Mouse (Mus musculus): ENCODE measurements at regions not wholly inside any gene's neighbourhood (a gene's known extent, or its start where the extent isn't known, plus 50 kb on each side); places are given as distances from the start of the nearest gene placed in this dataset.
"Not testable (repeated sequence)": the region's sequence is repeated elsewhere in the genome, so short reads cannot be mapped to it uniquely, and the experiment has no call there.

DNA sequence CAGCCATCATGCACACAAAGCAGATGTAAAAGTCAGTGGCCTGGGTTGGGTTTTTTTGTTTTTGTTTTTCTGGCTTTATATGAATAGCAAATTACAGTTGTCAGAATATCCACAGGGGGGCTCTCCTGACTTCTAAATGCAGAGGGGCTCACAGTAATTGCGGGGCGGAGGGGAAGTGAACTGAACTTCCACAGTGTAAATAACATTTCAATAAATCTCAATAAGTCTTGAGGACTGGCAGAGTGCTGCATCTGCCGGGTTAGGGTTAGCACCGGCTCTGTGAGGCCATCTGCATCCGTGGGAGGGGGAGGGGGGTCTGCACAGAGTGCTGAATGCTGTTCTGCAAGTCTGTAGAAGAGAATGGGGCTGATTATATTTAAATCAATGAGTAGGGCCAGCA lies 50.3 kb upstream of the Arl4c start:
- DNase-seq, result peak; percentile 19

DNA sequence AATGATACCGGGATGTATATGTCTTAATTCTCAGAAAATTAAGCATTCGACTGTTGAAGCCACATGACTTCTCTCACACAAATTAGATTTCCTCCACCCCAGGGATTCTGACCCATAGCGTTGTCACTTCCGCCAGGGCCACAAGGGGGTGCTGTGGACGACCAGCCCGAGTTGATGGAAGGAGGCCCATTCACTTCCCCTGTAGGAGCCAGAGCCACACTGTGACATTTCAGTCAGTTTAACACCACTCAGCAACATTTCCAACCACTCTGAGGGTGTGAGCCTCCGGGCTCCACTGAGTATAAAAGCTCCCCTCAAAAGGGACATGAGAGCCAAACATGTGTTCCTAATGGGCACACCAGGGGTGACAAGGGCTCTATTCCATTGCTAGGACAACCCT lies 54.6 kb upstream of the Arl4c start:
- peak; percentile 66 for DNase-seq

DNA sequence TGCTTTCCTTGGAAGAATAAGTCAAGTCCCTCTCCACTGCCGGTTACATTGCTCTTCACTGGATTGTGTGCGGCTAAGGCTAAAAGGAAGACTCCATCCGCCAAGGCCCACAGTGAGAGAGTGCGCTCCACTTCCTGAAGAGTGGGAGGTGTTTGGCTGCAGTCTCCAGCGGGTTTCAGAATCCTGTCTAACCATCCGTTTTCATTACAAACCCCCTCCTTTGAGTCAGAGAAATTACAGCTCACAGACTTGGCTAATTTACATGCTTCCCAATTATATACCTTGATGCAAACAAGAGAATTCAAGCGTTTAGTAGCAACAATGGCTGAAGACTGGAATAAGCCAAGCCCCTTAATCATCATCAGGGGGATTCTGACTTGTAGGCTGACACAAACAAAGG lies 55.1 kb upstream of the Arl4c start:
- no peak for DNase-seq

DNA sequence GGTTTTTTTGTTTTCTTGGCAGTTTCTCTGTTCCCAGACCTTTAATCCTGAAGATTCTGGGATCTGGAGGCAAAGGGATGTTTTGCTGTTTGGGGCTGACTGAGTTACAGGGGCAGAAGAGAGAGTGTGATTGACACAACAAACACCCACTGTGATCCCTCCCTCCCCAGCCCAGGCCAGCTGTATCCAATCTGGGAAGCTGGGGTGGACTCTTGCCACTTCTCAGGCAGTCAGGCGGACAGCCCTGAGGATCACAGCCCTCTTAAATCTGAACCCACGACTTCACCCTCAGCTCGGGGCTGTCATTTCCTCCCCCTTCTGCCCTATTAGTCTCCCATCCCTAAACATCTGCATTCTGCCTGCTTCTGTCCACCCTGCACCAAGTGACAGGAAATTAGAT lies 55.7 kb upstream of the Arl4c start:
- DNase-seq, result peak; percentile 43

DNA sequence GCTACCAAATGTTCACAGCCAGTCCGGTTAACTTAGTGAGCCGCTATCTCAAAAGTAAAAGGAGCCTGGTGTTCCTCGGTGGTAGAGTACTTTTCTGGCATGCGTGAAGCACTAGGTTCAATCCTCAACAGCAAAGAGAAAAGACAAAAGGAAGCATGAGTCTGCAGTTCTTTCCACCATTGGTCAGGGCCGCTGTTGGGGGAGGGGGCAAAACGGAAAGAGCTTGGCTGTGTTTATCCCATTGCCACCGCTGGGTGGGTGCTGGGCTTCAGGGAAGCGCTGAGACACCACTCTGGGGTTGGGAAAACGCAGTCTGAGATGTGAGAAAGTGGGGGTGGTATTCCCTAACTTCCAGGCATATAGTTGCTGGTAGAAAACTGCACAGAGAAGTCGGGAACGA lies 58.6 kb upstream of the Arl4c start:
- DNase-seq, result no peak

DNA sequence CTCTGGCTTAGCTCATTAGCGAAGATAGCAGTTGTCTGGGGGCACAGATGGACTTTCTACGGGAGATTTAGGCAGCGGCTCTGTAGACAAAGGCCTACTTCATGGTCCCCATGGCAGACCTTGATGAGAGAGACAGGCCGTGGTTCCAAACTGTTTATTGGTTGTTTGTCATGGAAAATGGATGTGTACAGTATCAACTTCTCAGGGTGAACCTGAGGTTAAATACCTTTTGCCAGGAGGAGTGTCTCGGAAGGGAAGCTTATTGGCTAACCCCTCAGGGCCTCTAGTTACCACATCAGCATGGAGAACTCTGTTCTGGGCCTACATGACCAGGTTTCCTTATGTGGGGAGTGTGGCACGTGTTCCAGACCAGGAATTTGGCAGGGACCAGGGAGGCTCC lies 59.1 kb upstream of the Arl4c start:
- no peak for DNase-seq

- no peak for DNase-seq
Measured at GRCm38 (mm10) chr1:88763725-88764364, 61.8 kb upstream of the Arl4c start.

GRCm38 (mm10) chr1:88764478-88764877 lies 62.5 kb upstream of the Arl4c start:
- DNase-seq, result no peak

DNA sequence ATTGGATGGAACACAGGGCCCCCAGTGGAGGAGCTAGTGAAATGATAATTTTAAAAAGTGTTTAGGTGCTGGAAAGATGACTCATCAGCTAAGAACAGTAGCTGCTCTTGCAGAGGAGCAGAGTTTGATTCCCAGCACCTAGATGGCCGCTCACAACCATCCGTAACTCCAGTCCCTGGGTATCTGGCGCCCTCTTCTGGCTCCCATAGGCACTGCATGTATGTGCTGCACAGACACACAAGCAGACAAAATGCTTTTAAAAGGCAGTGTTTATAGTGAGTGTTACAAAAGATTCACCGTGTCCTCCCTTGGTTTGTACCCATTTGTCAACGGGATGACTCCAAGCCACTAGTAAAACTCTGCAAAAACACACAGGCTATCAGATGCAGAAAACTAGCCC lies 75.0 kb upstream of the Arl4c start:
- no peak for DNase-seq

DNA sequence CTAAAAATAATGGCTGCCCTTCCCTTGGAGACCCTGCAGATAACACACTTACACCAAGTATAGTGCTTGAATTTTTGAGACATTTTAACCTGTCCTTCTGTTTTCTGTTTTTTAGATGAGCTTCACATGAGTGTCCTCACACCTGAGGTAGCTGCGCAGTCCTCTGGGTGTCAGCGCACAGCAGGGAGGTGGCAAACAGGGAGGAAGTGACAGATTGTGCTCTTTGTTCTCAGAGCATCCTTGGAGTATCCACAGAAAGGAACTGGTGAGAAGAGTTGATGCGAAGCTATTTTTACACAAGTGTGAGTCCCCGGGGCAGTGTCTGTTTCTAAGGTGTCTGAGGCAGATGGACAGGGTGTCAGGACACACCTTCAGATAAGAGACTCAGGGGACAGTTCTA lies 78.2 kb upstream of the Arl4c start:
- DNase-seq, result no peak

- no peak for DNase-seq
Measured at GRCm38 (mm10) chr1:88783083-88783482, 81.1 kb upstream of the Arl4c start.

DNA sequence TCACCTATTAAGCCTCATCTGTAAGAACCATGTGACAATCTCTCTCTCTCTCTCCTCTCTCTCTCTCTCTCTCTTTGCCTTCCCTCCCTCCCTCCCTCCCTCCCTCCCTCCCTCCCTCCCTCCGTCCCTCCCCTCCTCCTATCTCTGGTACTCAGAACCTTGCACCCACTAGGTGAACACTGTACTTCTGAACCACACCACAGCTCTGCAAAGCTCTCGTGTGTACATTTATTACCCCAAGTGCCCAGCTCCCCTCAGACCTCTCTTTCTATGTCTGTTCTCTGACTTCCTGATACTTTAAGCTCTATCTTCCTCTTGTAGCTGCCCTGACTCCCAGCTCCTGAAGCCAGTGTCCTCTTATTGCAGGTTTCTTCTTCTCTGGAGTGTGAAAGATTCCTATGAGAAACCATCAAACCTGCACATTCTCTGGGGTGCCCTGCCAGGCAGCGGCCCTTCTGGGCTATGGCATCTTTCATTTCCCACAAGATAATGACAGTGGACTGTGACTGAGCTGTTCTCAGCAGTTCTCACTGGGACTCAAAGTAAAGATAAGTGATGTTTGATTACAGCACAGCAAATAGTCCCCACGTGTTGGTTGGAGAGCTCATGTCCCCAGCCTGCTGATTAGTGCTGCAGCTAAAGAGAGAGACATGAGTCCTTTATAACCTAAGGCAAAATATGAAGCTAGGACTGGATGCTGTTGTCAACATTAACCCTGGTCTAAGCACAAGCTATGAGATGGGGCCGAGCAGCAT lies 83.0 kb upstream of the Arl4c start:
- DNase-seq, result no peak

DNA sequence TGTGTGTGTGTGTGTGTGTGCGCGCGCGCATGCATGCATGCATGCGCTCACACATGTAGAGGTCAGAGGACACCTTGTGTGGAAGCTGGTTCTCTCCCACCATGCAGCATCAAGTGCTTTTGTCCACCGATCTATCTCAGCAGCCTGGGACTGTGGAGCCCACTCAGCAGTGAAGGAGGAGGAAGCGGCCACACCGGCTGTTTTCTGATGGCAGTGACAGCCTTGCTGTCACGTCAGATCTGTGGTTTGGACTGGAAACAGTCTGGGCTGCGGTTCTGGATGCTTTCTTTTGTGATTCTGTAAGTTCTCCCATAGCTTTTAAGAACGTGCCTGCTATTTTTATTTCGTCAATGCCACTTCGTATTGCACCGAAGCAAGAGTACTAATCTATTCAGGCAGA lies 84.0 kb upstream of the Arl4c start:
- no peak for DNase-seq

GRCm38 (mm10) chr1:88790674-88791073 lies 88.7 kb upstream of the Arl4c start:
- DNase-seq, result no peak

DNA sequence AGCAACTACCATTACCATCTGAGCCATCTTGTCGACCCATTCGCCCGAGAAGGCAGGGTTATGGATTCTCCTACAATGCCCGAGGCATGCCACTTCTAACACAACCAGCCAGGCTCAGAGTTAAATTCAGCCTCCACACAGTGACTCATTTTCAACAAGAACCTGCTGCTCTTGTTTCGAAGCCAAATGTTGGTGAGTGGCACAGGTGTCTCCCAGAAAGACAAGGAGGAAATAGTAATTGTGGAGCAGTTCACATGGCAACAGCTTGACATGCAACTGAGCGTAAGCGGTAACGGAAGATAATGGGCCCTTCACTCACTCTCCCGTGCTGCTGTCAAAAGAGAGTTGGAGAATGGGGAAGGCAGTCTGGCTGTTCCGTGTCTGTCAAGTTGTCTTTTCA lies 92.9 kb upstream of the Arl4c start:
- DNase-seq, result no peak

DNA sequence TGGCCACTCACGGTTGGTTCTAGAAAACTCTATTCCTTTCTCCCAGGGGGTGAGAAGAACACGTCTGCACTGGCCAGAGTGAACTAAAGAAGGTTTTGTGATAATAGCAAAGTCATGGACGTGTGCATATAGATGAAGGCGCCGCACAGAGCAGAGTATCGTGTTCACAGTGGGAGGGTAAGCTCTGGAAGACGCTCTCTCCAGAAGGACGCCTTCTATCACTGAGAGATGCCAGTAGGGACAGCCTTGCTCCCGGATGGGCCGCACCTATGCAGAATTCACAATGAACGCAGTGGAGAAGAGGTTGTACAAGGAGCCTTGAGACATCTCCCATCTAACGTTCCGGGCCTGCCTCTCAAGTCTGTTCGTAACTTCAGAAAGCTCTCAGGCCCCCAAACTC lies 96.5 kb upstream of the Arl4c start:
- DNase-seq, result no peak

- DNase-seq, result no peak
Measured at GRCm38 (mm10) chr1:88798874-88799273, 96.9 kb upstream of the Arl4c start.

DNA sequence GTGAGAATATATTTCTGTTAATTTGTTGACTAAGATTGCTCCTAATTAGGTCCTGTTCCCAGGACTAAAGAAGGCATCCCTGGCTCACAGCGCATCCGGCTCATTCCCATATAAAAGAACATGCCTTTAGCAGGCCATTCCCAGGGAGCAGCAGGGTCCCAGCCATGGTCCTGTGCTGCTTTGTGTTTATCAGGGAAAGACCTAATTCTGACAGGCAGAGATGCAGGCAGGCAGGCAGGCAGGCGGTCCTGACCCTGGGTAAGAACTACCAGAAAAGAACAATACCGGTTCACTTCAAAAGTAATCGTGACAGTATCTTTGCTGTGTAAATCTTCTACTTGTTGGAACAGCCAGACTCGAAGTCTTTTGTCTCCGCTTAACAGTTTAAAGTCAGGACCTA lies 97.3 kb upstream of the Arl4c start:
- DNase-seq, result no peak

- DNase-seq, result no peak
Measured at GRCm38 (mm10) chr1:88799789-88800188, 97.8 kb upstream of the Arl4c start.

- DNase-seq, result peak; percentile 4
Measured at GRCm38 (mm10) chr1:88800411-88800810, 98.4 kb upstream of the Arl4c start.

DNA sequence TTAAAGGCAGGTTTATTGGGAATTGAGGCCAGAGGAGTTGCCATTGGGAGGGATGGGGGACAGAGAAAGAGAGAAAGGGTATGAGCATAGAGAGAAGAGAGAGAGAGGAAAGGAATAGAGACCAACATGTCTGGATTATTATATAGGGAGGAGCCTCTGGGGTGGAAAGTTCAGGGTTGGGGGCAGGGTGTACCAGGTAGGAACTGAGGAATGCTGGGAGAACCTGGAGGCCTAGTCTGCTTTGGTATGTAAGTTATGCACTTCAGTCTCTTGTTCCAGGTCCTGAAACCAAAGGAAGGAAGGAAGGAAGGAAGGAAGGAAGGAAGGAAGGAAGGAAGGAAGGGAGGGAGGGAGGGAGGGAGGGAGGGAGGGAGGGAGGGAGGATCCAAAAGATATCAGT lies 99.1 kb upstream of the Arl4c start:
- not testable (repeated sequence) for DNase-seq

DNA sequence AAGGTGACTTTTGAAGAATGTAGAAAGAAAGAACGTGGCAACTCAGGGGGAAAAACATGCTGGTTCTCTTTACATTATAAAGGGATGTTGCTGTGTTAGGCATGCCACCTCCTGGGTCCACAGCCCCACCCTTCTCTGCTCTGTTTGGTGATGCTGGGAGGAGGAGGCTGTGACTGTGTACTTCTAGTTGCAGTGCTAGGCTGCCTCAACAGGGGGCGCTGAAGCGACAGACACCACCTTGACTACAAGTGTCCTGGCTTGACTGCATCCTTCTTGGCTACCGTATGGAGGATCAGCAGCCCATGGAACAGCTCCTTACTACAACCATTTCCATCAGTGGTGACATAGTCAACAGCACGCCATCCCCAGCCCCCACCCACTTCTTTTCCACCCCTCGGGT lies 104.9 kb upstream of the Arl4c start:
- peak; percentile 27 for DNase-seq

DNA sequence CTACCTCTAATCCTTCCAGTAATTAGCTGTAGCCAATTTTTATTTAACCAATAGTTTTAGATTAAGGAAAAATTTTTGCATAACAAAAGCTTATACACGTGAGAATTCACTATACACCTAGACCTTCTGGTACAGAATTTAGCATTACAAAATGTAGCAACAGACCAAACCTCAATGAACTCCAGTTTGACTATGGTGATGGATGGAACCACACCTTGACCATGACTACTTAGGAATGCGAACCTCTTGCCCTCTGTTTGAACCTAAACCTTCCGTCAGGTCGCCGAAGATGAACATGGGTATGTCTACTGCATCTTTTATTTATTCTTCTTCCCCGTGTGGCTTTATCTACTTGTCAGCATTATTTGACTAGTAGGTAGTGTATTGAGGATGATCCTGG lies 105.9 kb upstream of the Arl4c start:
- DNase-seq, result no peak

GRCm38 (mm10) chr1:88808508-88808907 lies 106.5 kb upstream of the Arl4c start:
- no peak for DNase-seq

GRCm38 (mm10) chr1:88809756-88810155 lies 107.7 kb upstream of the Arl4c start:
- DNase-seq, result no peak

Data from lung, postnatal 14 days (tissue).